Mouse (Mus musculus) adrenal gland, adult 8-10 months (tissue): ENCODE data around the gene March9. TPM values are rescaled to one million over a fixed set of nuclear protein-coding genes. Genes with fewer than 3 reads are reported as not detected.
"Not testable (repeated sequence)": the region's sequence is repeated elsewhere in the genome, so short reads cannot be mapped to it uniquely, and the experiment has no call there.

Experiments
- DNase-seq: peaks from one replicate; pipeline ENCODE4 v3.0.0; 2022
- total RNA-seq, 4 experiments: library from RNA; stranded (reverse); gene quantifications; 2 replicates each; pipeline ENCODE4 v1.2.4; 2022

The March9 gene
- total RNA-seq, 4 experiments from 2014 or later: 8.9 to 11.3 (median 10.3) TPM

GRCm38 (mm10) chr10:127062503-127062902 is 2.5 kb upstream of the March9 start:
- DNase-seq: no peak

GRCm38 (mm10) chr10:127062101-127062500 is 2.1 kb upstream of the March9 start:
- not testable (repeated sequence) for DNase-seq

- no peak for DNase-seq
Measured at GRCm38 (mm10) chr10:127061513-127061912, 1.5 kb upstream of the March9 start.

- no peak for DNase-seq
Measured at GRCm38 (mm10) chr10:127061085-127061484, 1.1 kb upstream of the March9 start.

- DNase-seq: no peak
Measured at GRCm38 (mm10) chr10:127059174-127059967, 613 bp downstream of the March9 start.

- no peak for DNase-seq
Measured at GRCm38 (mm10) chr10:127058708-127059107, 1.3 kb downstream of the March9 start.

- DNase-seq: no peak
Measured at GRCm38 (mm10) chr10:127058161-127058560, 1.8 kb downstream of the March9 start.

GRCm38 (mm10) chr10:127056490-127056889 is 3.5 kb downstream of the March9 start:
- no peak for DNase-seq

GRCm38 (mm10) chr10:127055406-127055805 is 4.6 kb downstream of the March9 start:
- DNase-seq: no peak

- no peak for DNase-seq
Measured at GRCm38 (mm10) chr10:127054646-127055045, 5.3 kb downstream of the March9 start.

- DNase-seq: no peak
Measured at GRCm38 (mm10) chr10:127050119-127050474, 9.9 kb downstream of the March9 start.

GRCm38 (mm10) chr10:127049395-127050118 is 10.4 kb downstream of the March9 start:
- DNase-seq: no peak

- DNase-seq: no peak
Measured at GRCm38 (mm10) chr10:127048608-127049394, 11.2 kb downstream of the March9 start.

GRCm38 (mm10) chr10:127047954-127048353 is 12.0 kb downstream of the March9 start, which contains the start of gene Cyp27b1:
Gene Cyp27b1 (plus strand): TSS chr10:127048250.
- no peak for DNase-seq

GRCm38 (mm10) chr10:127043187-127043586 is 16.8 kb downstream of the March9 start:
- no peak for DNase-seq

- DNase-seq: no peak
Measured at GRCm38 (mm10) chr10:127042468-127043115, 17.4 kb downstream of the March9 start.

GRCm38 (mm10) chr10:127041774-127042338 is 18.1 kb downstream of the March9 start:
- peak; percentile 75 for DNase-seq

- peak; percentile 41 for DNase-seq
Measured at GRCm38 (mm10) chr10:127041274-127041766, 18.7 kb downstream of the March9 start, which contains the start of the genes Mettl1 and Eef1akmt3. Gene Mettl1 (plus strand): TSS chr10:127041414. Gene Eef1akmt3 (minus strand): TSS chr10:127041513.

- no peak for DNase-seq
Measured at GRCm38 (mm10) chr10:127040569-127041214, 19.3 kb downstream of the March9 start.

GRCm38 (mm10) chr10:127037641-127038040 is 22.3 kb downstream of the March9 start:
- no peak for DNase-seq

- no peak for DNase-seq
Measured at GRCm38 (mm10) chr10:127036273-127036672, 23.7 kb downstream of the March9 start.
